Mouse (Mus musculus): Measurements from ENCODE around the gene Gm5751.
"Not testable (repeated sequence)": the region's sequence is repeated elsewhere in the genome, so short reads cannot be mapped to it uniquely, and the experiment has no call there.

The Gm5751 gene

GRCm38 (mm10) chrX:8873953-8874352 lies at the start of gene Gm5751:
TSS of gene Gm5751 (plus strand) at chrX:8874253.
- DNase-seq = not testable (repeated sequence)

- no peak for DNase-seq
Observed at GRCm38 (mm10) chrX:8832043-8832442, 42.0 kb upstream of the Gm5751 start.

GRCm38 (mm10) chrX:8843694-8844093 lies 30.4 kb upstream of the Gm5751 start, which contains the start of gene Gm6592:
TSS of gene Gm6592 (plus strand) at chrX:8843994.
- no peak for DNase-seq

- DNase-seq = no peak
Observed at GRCm38 (mm10) chrX:8852486-8852885, 21.6 kb upstream of the Gm5751 start.

- DNase-seq = peak; percentile 12 to 18
Observed at GRCm38 (mm10) chrX:8864331-8864730, 9.7 kb upstream of the Gm5751 start.

- no peak for DNase-seq
Observed at GRCm38 (mm10) chrX:8884336-8884735, 10.3 kb downstream of the Gm5751 start.

- no peak for DNase-seq
Observed at GRCm38 (mm10) chrX:8891975-8892342, 17.9 kb downstream of the Gm5751 start.

GRCm38 (mm10) chrX:8892343-8893155 lies 18.5 kb downstream of the Gm5751 start, which contains the start of gene B630019K06Rik:
TSS of gene B630019K06Rik (plus strand) at chrX:8892382.
- peak; percentile 32 to 34 for DNase-seq

- DNase-seq = peak; percentile 1 to 3
Observed at GRCm38 (mm10) chrX:8893182-8893651, 19.2 kb downstream of the Gm5751 start.

- no peak for DNase-seq
Observed at GRCm38 (mm10) chrX:8900823-8901222, 26.8 kb downstream of the Gm5751 start.

GRCm38 (mm10) chrX:8901906-8902472 lies 27.9 kb downstream of the Gm5751 start:
- no peak for DNase-seq

GRCm38 (mm10) chrX:8921080-8921479 lies 47.0 kb downstream of the Gm5751 start:
- DNase-seq = no peak

GRCm38 (mm10) chrX:8921813-8922607 lies 48.0 kb downstream of the Gm5751 start:
- DNase-seq = no peak

- DNase-seq = no peak
Observed at GRCm38 (mm10) chrX:8927308-8927707, 53.3 kb downstream of the Gm5751 start.
